Mouse (Mus musculus): ENCODE measurements around the gene Klra17. TPM values are rescaled to one million over a fixed set of nuclear protein-coding genes. Genes with fewer than 3 reads are reported as not detected.

Klra17 gene
- polyA plus RNA-seq, 1 experiment from 2014 or later, result not detected

Other genes with a start within 250 kb of the Klra17 start
- gene Klrc3, start 233.3 kb downstream of the Klra17 start, polyA plus RNA-seq (2014; fragmentation: Nextera tagmentation; extraction: Ambion mirVana), result not detected in 2 replicates
- not detected in 2 replicates for gene Klrc2, start 216.0 kb downstream of the Klra17 start, polyA plus RNA-seq (2014; fragmentation: Nextera tagmentation; extraction: Ambion mirVana)
- not detected in 2 replicates for gene Klrc1, start 197.7 kb downstream of the Klra17 start, polyA plus RNA-seq (2014; fragmentation: Nextera tagmentation; extraction: Ambion mirVana)
- gene Klri1, start 159.5 kb downstream of the Klra17 start, polyA plus RNA-seq (2014; fragmentation: Nextera tagmentation; extraction: Ambion mirVana), result not detected in 2 replicates
- gene Klri2, start 136.2 kb downstream of the Klra17 start, polyA plus RNA-seq (2014; fragmentation: Nextera tagmentation; extraction: Ambion mirVana), result not detected in 2 replicates
- not detected in 2 replicates for gene Gm156, start 92.4 kb downstream of the Klra17 start, polyA plus RNA-seq (2014; fragmentation: Nextera tagmentation; extraction: Ambion mirVana)
- gene Gm17631, start 14.0 kb downstream of the Klra17 start, polyA plus RNA-seq (2014; fragmentation: Nextera tagmentation; extraction: Ambion mirVana), result not detected in 2 replicates
- gene Klra5, start 41.0 kb upstream of the Klra17 start, polyA plus RNA-seq (2014; fragmentation: Nextera tagmentation; extraction: Ambion mirVana), result not detected in 2 replicates
- gene Klra6, start 150.3 kb upstream of the Klra17 start, polyA plus RNA-seq (2014; fragmentation: Nextera tagmentation; extraction: Ambion mirVana), result not detected in 2 replicates
- gene Klra4, start 190.6 kb upstream of the Klra17 start, polyA plus RNA-seq (2014; fragmentation: Nextera tagmentation; extraction: Ambion mirVana), result not detected in 2 replicates

Measured in liver, embryonic 11.5 days (tissue).